Mouse (Mus musculus): ENCODE measurements around the gene Sdf4. TPM values are rescaled to one million over a fixed set of nuclear protein-coding genes. Genes with fewer than 3 reads are reported as not detected.

The Sdf4 gene
- polyA plus RNA-seq, 1 experiment = 68.4 TPM

- WGBS = under 1% methylated on average over 70 of the region's 70 CpGs
- H3K27ac ChIP-seq (ENCODE audit: control insufficient read depth, insufficient read depth, low read length) = peak overlapping the region; percentile 67
- peak; percentile 96 for DNase-seq
- no peaks in the 10 kb centered on the region for H3K27me3 ChIP-seq (ENCODE audit: control insufficient read depth, insufficient read depth, low read length)
- peak overlapping the region; percentile 61 for H3K4me3 ChIP-seq (ENCODE audit: control insufficient read depth, insufficient read depth, low read length)
- H3K36me3 ChIP-seq (ENCODE audit: control insufficient read depth, insufficient read depth, low read length) = peaks cover 16% of the 10 kb centered on the region
- no peak for TF ChIP-seq CTCF (IDR thresholded peaks at IDR 0.05; ENCODE audit: borderline replicate concordance, control insufficient read depth, extremely low read depth, insufficient read depth, low read length, poor library complexity)
- 0 out of 2 replicates have a peak, but pooled peaks have one; percentile 13 for TF ChIP-seq POLR2A (IDR thresholded peaks at IDR 0.05; ENCODE audit: control insufficient read depth, extremely low read depth, insufficient read depth, low read length, poor library complexity)
- peaks cover 12% of the 10 kb centered on the region for H3K4me1 ChIP-seq (replicated peaks; ENCODE audit: control insufficient read depth, insufficient read depth, low read length)
These were observed 355 bp downstream of the Sdf4 start for GRCm38 (mm10) chr4:155992906-155993547.

GRCm38 (mm10) chr4:155993606-155994005, 934 bp downstream of the Sdf4 start:
- peaks cover 12% of the 10 kb centered on the region for H3K4me1 ChIP-seq (replicated peaks; ENCODE audit: control insufficient read depth, insufficient read depth, low read length)
- H3K27ac ChIP-seq (ENCODE audit: control insufficient read depth, insufficient read depth, low read length) = peak overlapping the region; percentile 66
- H3K27me3 ChIP-seq (ENCODE audit: control insufficient read depth, insufficient read depth, low read length) = no peaks in the 10 kb centered on the region
- no peak for TF ChIP-seq POLR2A (IDR thresholded peaks at IDR 0.05; ENCODE audit: control insufficient read depth, extremely low read depth, insufficient read depth, low read length, poor library complexity)
- no peak for TF ChIP-seq CTCF (IDR thresholded peaks at IDR 0.05; ENCODE audit: borderline replicate concordance, control insufficient read depth, extremely low read depth, insufficient read depth, low read length, poor library complexity)
- 3% methylated on average over 15 of the region's 15 CpGs for whole genome bisulfite sequencing
- H3K36me3 ChIP-seq (ENCODE audit: control insufficient read depth, insufficient read depth, low read length) = peaks cover 19% of the 10 kb centered on the region
- no peak for DNase-seq
- H3K4me3 ChIP-seq (ENCODE audit: control insufficient read depth, insufficient read depth, low read length) = peak overlapping the region; percentile 61

- WGBS = 27% methylated on average over 3 of the region's 3 CpGs
- Histone ChIP-seq H3K4me1 (replicated peaks; ENCODE audit: control insufficient read depth, insufficient read depth, low read length) (no peaks in the 10 kb centered on the region), H3K27me3 (ENCODE audit: control insufficient read depth, insufficient read depth, low read length) (no peaks in the 10 kb centered on the region), H3K27ac (ENCODE audit: control insufficient read depth, insufficient read depth, low read length) (no peak overlapping the region), H3K36me3 (ENCODE audit: control insufficient read depth, insufficient read depth, low read length) (peaks cover 85% of the 10 kb centered on the region), H3K4me3 (ENCODE audit: control insufficient read depth, insufficient read depth, low read length) (no peak overlapping the region)
- no peak for DNase-seq
- TF ChIP-seq CTCF (IDR thresholded peaks at IDR 0.05; ENCODE audit: borderline replicate concordance, control insufficient read depth, extremely low read depth, insufficient read depth, low read length, poor library complexity) (no peak), POLR2A (IDR thresholded peaks at IDR 0.05; ENCODE audit: control insufficient read depth, extremely low read depth, insufficient read depth, low read length, poor library complexity) (no peak)
These were observed 11.4 kb downstream of the Sdf4 start for GRCm38 (mm10) chr4:156004109-156004508.

GRCm38 (mm10) chr4:156008369-156008768, 15.7 kb downstream of the Sdf4 start:
- H3K4me3 ChIP-seq (ENCODE audit: control insufficient read depth, insufficient read depth, low read length) = no peak overlapping the region
- no peaks in the 10 kb centered on the region for H3K4me1 ChIP-seq (replicated peaks; ENCODE audit: control insufficient read depth, insufficient read depth, low read length)
- TF ChIP-seq POLR2A (IDR thresholded peaks at IDR 0.05; ENCODE audit: control insufficient read depth, extremely low read depth, insufficient read depth, low read length, poor library complexity) (no peak), CTCF (IDR thresholded peaks at IDR 0.05; ENCODE audit: borderline replicate concordance, control insufficient read depth, extremely low read depth, insufficient read depth, low read length, poor library complexity) (no peak)
- peaks cover 74% of the 10 kb centered on the region for H3K36me3 ChIP-seq (ENCODE audit: control insufficient read depth, insufficient read depth, low read length)
- WGBS = 97% methylated on average over 4 of the region's 4 CpGs
- no peaks in the 10 kb centered on the region for H3K27me3 ChIP-seq (ENCODE audit: control insufficient read depth, insufficient read depth, low read length)
- H3K27ac ChIP-seq (ENCODE audit: control insufficient read depth, insufficient read depth, low read length) = no peak overlapping the region
- DNase-seq = no peak

GRCm38 (mm10) chr4:156013637-156014036, 21.0 kb downstream of the Sdf4 start, which contains the start of gene Tnfrsf4:
Gene Tnfrsf4, plus strand, starts transcription at chr4:156013843.
- peak within 1 kb of the TSS; percentile 25; the same call in 1 of the 2 replicates for H3K4me3 ChIP-seq (ENCODE audit: control insufficient read depth, insufficient read depth, low read length)
- DNase-seq = no peak
- TF ChIP-seq CTCF (IDR thresholded peaks at IDR 0.05; ENCODE audit: borderline replicate concordance, control insufficient read depth, extremely low read depth, insufficient read depth, low read length, poor library complexity) = no peak
- TF ChIP-seq POLR2A (IDR thresholded peaks at IDR 0.05; ENCODE audit: control insufficient read depth, extremely low read depth, insufficient read depth, low read length, poor library complexity) = no peak
- peak within 1 kb of the TSS; percentile 29; the same call in 1 of the 2 replicates for H3K27ac ChIP-seq (ENCODE audit: control insufficient read depth, insufficient read depth, low read length)
- 0 out of 2 replicates have a peak, but pooled peaks cover 4% of the 10 kb centered on the region for H3K4me1 ChIP-seq (replicated peaks; ENCODE audit: control insufficient read depth, insufficient read depth, low read length)
- peaks cover 32% of the 10 kb centered on the region for H3K36me3 ChIP-seq (ENCODE audit: control insufficient read depth, insufficient read depth, low read length)
- WGBS = 90% methylated on average over 8 of the region's 8 CpGs
- H3K27me3 ChIP-seq (ENCODE audit: control insufficient read depth, insufficient read depth, low read length) = no peaks in the 10 kb centered on the region

- 98% methylated on average over 2 of the region's 2 CpGs for WGBS
- Histone ChIP-seq H3K4me3 (ENCODE audit: control insufficient read depth, insufficient read depth, low read length) (no peak overlapping the region), H3K36me3 (ENCODE audit: control insufficient read depth, insufficient read depth, low read length) (peaks cover 24% of the 10 kb centered on the region), H3K27ac (ENCODE audit: control insufficient read depth, insufficient read depth, low read length) (no peak overlapping the region), H3K4me1 (replicated peaks; ENCODE audit: control insufficient read depth, insufficient read depth, low read length) (0 out of 2 replicates have a peak, but pooled peaks cover 4% of the 10 kb centered on the region), H3K27me3 (ENCODE audit: control insufficient read depth, insufficient read depth, low read length) (no peaks in the 10 kb centered on the region)
- no peak for DNase-seq
- TF ChIP-seq CTCF (IDR thresholded peaks at IDR 0.05; ENCODE audit: borderline replicate concordance, control insufficient read depth, extremely low read depth, insufficient read depth, low read length, poor library complexity) = no peak
These were observed 21.8 kb downstream of the Sdf4 start for GRCm38 (mm10) chr4:156014436-156014835.

Measured in thymus, adult 2 months (tissue).